Mouse (Mus musculus) E14TG2a.4 (cell line): ENCODE measurements around the gene Mkln1.
A peak's percentile ranks its signal among the peaks of the same experiment; 100 is the strongest.

Experiments used
- H3K27me3 ChIP-seq: 2 replicates; pipeline ENCODE4 v1.6.1; 2014; ENCODE audit warnings: low read length, control low read depth; ENCODE audit not compliant: insufficient read depth
- H3K36me3 ChIP-seq: 2 replicates; pipeline ENCODE4 v1.6.1; 2014; ENCODE audit warnings: low read length, control low read depth; ENCODE audit not compliant: insufficient read depth
- H3K4me1 ChIP-seq: replicated peaks from 2 replicates; pipeline ENCODE4 v1.6.1; 2014; ENCODE audit warnings: low read depth, low read length, control low read depth
- H3K4me3 ChIP-seq: replicated peaks from 2 replicates; pipeline ENCODE4 v1.5.1; 2014; ENCODE audit warnings: mild to moderate bottlenecking, low read length
- H3K9me3 ChIP-seq: 2 replicates; pipeline ENCODE4 v1.6.1; 2014; ENCODE audit warnings: low read length, control low read depth
- CTCF ChIP-seq: conservative IDR thresholded peaks from 2 replicates; pipeline ENCODE4 v1.5.1; 2014; ENCODE audit warnings: low read length
- NANOG ChIP-seq: IDR thresholded peaks from 2 replicates; pipeline ENCODE4 v1.6.1; 2014; ENCODE audit warnings: borderline replicate concordance, low read length, mixed read lengths
- POU5F1 ChIP-seq: IDR thresholded peaks from 2 replicates; pipeline ENCODE4 v1.6.1; 2014; ENCODE audit warnings: low read length, borderline replicate concordance

Gene Mkln1

GRCm38 (mm10) chr6:31502614-31503013 is 104.1 kb downstream of the Mkln1 start:
- Histone ChIP-seq H3K36me3 (peaks cover 25% of the 10 kb centered on the region; the same call in 1 of the 2 replicates), H3K4me1 (peaks cover 3% of the 10 kb centered on the region), H3K27me3 (no peaks in the 10 kb centered on the region), H3K4me3 (no peak overlapping the region), H3K9me3 (0 out of 2 replicates have a peak, but pooled peaks cover 4% of the 10 kb centered on the region)
- no peak for TF ChIP-seq POU5F1
- no peak for TF ChIP-seq NANOG
- TF ChIP-seq CTCF: no peak

DNA sequence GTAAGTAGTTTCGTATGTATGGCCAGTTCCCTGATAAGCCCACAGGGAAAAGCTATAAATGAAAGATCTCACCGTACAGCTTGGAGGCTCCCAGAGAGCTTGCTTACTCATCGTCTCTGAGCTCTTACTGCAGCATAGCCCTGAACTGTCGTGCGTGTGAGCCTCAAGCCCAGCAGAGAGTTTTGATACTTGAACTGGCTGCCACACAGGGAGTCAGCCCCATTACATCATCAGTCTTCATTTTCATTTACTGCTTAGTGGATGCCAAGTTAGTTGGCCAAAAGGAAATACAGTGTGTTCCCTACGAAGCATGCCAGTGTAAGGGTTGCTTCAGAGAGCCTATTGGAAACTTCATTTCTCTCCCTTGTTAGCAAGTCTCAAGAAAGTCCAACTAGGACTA is 115.2 kb downstream of the Mkln1 start:
- no peaks in the 10 kb centered on the region for H3K9me3 ChIP-seq
- TF ChIP-seq POU5F1: no peak
- TF ChIP-seq CTCF: no peak
- no peak for TF ChIP-seq NANOG
- H3K27me3 ChIP-seq: no peaks in the 10 kb centered on the region
- no peaks in the 10 kb centered on the region for H3K36me3 ChIP-seq
- H3K4me3 ChIP-seq: no peak overlapping the region
- no peaks in the 10 kb centered on the region for H3K4me1 ChIP-seq

DNA sequence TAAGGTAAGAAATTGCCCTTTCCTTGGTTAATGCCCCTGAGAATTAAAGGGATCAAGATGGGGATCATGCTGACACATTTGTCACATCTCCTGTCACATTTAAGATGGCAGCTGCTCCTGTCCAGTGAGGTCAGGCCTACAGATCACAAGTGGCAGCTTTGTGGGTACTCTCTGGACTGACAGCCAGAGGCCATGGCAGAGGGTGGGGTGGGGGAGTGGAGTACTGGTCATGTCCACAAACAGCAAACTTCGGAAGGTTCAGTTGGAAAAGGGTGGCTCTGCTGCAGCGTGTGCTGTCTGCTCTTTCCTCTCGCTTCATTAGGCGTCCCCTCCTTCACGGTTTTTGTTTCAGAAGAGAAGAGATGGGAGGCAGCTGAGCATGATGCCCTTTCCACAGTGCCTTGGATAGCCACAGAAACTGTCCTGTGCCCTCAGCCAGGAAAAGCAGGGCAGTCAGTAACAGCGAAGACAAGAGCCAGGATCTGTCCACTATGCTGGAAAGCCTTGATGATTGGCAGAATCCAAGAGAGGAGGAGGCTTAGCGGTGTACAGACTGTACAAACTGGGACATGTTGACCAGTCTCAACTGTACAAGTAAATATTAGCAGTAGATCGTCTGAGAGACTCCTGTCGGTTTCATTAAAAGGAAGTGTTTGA is 119.3 kb downstream of the Mkln1 start:
- no peak overlapping the region for H3K4me3 ChIP-seq

GRCm38 (mm10) chr6:31518338-31518698 is 119.8 kb downstream of the Mkln1 start:
- Histone ChIP-seq H3K4me1 (no peaks in the 10 kb centered on the region), H3K27me3 (no peaks in the 10 kb centered on the region), H3K36me3 (peaks cover 20% of the 10 kb centered on the region), H3K9me3 (no peaks in the 10 kb centered on the region), H3K4me3 (no peak overlapping the region)
- no peak for TF ChIP-seq POU5F1
- TF ChIP-seq NANOG: no peak
- TF ChIP-seq CTCF: no peak

More for the DNA sequence above, 119.3 kb downstream of the Mkln1 start:
- TF ChIP-seq CTCF: no peak
- no peak for TF ChIP-seq POU5F1
- TF ChIP-seq NANOG: no peak
- no peaks in the 10 kb centered on the region for H3K9me3 ChIP-seq
- H3K4me1 ChIP-seq: no peaks in the 10 kb centered on the region
- H3K27me3 ChIP-seq: no peaks in the 10 kb centered on the region
- peaks cover 15% of the 10 kb centered on the region for H3K36me3 ChIP-seq

DNA sequence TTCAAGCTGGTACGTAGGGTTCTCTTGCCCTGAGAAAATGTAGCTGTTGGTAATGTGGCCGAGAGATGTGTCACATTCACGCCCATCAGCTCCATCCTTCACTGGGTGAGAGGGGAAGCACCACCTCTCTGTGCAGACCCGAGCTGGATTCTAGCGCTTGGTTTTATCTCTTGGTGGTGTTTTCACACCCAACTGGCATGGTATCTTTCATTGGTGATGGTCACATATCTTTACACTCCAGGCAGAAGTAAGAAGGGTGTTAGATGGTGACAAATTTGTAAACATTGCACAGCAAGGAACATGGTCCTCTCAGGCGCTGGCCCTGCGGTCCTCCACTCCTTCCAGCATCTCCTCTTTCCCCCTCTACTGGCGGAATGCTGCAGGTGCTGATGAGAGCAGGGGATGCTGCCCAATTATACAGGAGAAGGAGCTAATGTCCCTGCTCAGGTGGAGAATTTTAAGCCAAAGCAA is 120.5 kb downstream of the Mkln1 start:
- no peak overlapping the region for H3K4me3 ChIP-seq
- H3K9me3 ChIP-seq: no peaks in the 10 kb centered on the region
- H3K27me3 ChIP-seq: no peaks in the 10 kb centered on the region
- peaks cover 27% of the 10 kb centered on the region for H3K36me3 ChIP-seq
- TF ChIP-seq POU5F1 (no peak), CTCF (peak; percentile 58)
- no peaks in the 10 kb centered on the region for H3K4me1 ChIP-seq

DNA sequence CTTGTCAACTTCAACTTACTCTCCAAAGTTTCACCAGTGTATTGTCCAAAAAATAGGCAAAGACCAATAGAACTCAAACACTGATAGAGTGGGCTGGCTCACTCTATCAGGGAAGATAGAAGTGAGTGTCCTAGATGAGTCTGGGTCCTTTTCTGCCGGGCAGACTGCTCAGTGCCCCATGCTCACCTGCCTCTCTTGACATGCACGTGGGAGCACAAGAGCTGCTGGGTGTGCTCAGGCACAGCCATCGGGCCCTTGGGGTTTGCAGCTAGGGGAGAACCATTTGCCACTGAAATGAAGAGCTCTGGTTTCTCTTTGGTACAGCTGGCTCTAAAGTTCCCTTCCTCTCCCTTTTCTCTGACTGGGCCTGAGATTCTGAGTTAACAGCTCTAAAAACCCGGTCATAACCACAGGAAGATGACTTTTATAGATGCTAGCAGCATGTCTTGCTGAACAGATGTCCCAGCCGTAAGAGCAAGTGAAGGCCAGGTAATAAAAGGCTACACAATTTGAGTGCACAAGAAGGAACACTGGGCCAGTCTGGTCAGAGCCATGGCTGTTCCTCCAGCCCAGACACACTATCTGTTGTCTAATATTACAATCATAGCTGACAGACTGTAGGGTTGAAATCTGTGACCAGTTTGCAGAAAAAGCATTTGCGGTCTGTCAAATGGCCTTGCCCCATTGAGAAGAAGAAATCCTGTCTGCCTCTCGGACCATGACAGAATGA is 122.1 kb downstream of the Mkln1 start:
- no peaks in the 10 kb centered on the region for H3K27me3 ChIP-seq
- H3K4me3 ChIP-seq: no peak overlapping the region
- TF ChIP-seq CTCF: no peak
- no peak for TF ChIP-seq NANOG
- no peak for TF ChIP-seq POU5F1
- peaks cover 41% of the 10 kb centered on the region for H3K36me3 ChIP-seq
- H3K4me1 ChIP-seq: peaks cover 11% of the 10 kb centered on the region
- no peaks in the 10 kb centered on the region for H3K9me3 ChIP-seq

DNA sequence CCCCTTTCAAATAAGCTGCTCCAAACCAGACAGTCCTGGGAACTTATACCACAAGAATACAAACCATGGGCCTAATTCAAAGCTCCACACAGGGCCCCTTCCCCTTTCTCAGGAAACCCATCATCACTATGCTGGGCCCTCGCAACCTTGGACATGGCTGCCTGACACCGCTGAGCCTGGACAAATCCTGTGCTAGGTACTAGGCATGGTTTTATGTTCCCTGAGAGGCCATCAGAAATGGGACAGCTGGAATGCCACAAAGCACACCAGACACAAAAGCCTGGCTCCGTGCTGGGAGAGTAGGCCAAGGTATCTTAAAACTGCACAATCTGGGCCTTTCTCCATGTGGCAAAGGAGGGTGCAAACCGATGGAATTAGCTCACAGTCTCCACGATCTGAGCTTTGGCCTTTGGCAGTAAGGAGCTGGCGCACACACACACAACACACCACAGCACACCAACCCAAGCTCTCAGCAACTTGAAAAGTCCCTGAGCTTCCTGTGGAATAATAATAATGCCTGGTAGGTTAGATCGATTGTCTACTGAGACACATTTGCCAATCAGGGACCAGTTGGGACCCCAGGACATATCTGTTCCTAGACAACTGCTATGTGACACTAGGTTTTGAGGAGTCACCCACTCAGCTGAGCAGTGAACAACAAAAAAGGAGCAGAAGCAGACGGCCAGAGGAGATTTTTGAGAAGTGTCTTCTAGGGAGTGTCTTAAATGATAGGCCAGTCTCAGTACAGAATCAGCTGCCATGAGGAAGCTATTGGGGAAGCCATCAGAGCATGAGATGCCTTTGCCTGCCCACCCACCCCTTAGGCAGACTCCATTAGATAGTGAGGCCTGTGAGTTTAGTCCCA is 123.2 kb downstream of the Mkln1 start:
- TF ChIP-seq POU5F1 (no peak), NANOG (no peak), CTCF (no peak)
- Histone ChIP-seq H3K36me3 (peaks cover 48% of the 10 kb centered on the region), H3K4me1 (peaks cover 22% of the 10 kb centered on the region), H3K27me3 (no peaks in the 10 kb centered on the region), H3K4me3 (no peak overlapping the region), H3K9me3 (no peaks in the 10 kb centered on the region)

DNA sequence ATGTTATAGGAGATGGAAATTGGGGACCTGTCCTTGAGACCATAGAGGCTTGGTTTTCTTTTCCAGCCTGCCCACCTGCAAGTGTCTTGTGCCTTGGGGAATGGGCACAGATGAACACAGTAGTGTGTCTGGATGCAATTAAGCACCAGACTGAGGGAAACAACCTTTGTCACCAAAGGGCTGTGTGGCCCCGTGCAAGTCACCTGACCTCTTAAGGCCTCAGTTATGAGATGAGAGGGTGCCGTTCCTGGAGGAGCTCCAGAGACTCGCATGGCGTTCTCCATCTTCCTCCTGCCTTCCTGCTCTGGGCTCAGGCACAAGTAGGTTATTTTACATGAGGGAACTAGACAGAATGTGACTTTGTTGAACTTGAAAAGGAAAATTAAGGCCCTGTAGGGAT is 123.9 kb downstream of the Mkln1 start:
- no peak for TF ChIP-seq POU5F1
- no peak for TF ChIP-seq CTCF
- TF ChIP-seq NANOG: no peak
- Histone ChIP-seq H3K4me1 (peaks cover 30% of the 10 kb centered on the region), H3K36me3 (peaks cover 48% of the 10 kb centered on the region), H3K9me3 (no peaks in the 10 kb centered on the region), H3K27me3 (no peaks in the 10 kb centered on the region), H3K4me3 (no peak overlapping the region)
